Mouse (Mus musculus): ENCODE measurements around the gene Klhl6. TPM values are rescaled to one million over a fixed set of nuclear protein-coding genes. Genes with fewer than 3 reads are reported as not detected.

Klhl6 gene
- total and polyA plus RNA-seq, 2 experiments from 2014 or later = 3.0 to 3.2 TPM

GRCm38 (mm10) chr16:19972736-19973350 lies 10.0 kb downstream of the Klhl6 start:
- H3K36me3 ChIP-seq (ENCODE audit: insufficient read depth) = no peaks in the 10 kb centered on the region
- H3K9ac ChIP-seq = no peak overlapping the region
- H3K4me3 ChIP-seq (ENCODE audit: low read depth, low read length) = no peak overlapping the region
- no peak overlapping the region for H3K27ac ChIP-seq (ENCODE audit: low read depth, low read length)
- H3K27me3 ChIP-seq (ENCODE audit: insufficient read depth, low read length) = no peaks in the 10 kb centered on the region
- no peak for TF ChIP-seq CTCF (IDR thresholded peaks at IDR 0.05; ENCODE audit: low read depth)
- H3K4me2 ChIP-seq (ENCODE audit: low read depth) = no peak overlapping the region
- ATAC-seq (no peak), DNase-seq (no peak)
- H3K4me1 ChIP-seq (ENCODE audit: insufficient read depth) = no peaks in the 10 kb centered on the region
- no peaks in the 10 kb centered on the region for H3K9me3 ChIP-seq (ENCODE audit: low read length)

GRCm38 (mm10) chr16:19969506-19969905 lies 13.3 kb downstream of the Klhl6 start:
- no peaks in the 10 kb centered on the region for H3K36me3 ChIP-seq (ENCODE audit: insufficient read depth)
- H3K4me2 ChIP-seq (ENCODE audit: low read depth) = no peak overlapping the region
- TF ChIP-seq CTCF (IDR thresholded peaks at IDR 0.05; ENCODE audit: low read depth) = no peak
- no peaks in the 10 kb centered on the region for H3K4me1 ChIP-seq (ENCODE audit: insufficient read depth)
- no peak overlapping the region for H3K4me3 ChIP-seq (ENCODE audit: low read depth, low read length)
- 87% methylated on average over 5 of the region's 5 CpGs for WGBS
- no peaks in the 10 kb centered on the region for H3K27me3 ChIP-seq (ENCODE audit: insufficient read depth, low read length)
- ATAC-seq = no peak
- no peaks in the 10 kb centered on the region for H3K9me3 ChIP-seq (ENCODE audit: low read length)
- no peak overlapping the region for H3K27ac ChIP-seq (ENCODE audit: low read depth, low read length)
- DNase-seq = no peak
- no peak overlapping the region for H3K9ac ChIP-seq

- Histone ChIP-seq H3K4me1 (ENCODE audit: insufficient read depth) (no peaks in the 10 kb centered on the region), H3K36me3 (ENCODE audit: insufficient read depth) (no peaks in the 10 kb centered on the region), H3K27ac (ENCODE audit: low read depth, low read length) (no peak overlapping the region), H3K27me3 (ENCODE audit: insufficient read depth, low read length) (no peaks in the 10 kb centered on the region), H3K4me2 (ENCODE audit: low read depth) (no peak overlapping the region), H3K9me3 (ENCODE audit: low read length) (no peaks in the 10 kb centered on the region), H3K4me3 (ENCODE audit: low read depth, low read length) (no peak overlapping the region), H3K9ac (no peak overlapping the region)
- 91% methylated on average over 4 of the region's 4 CpGs for WGBS
- DNase-seq (no peak), ATAC-seq (no peak)
- TF ChIP-seq CTCF (IDR thresholded peaks at IDR 0.05; ENCODE audit: low read depth) = no peak
Measured at GRCm38 (mm10) chr16:19968666-19969065, 14.2 kb downstream of the Klhl6 start.

GRCm38 (mm10) chr16:19967897-19968392 lies 14.9 kb downstream of the Klhl6 start:
- H3K9me3 ChIP-seq (ENCODE audit: low read length) = no peaks in the 10 kb centered on the region
- H3K36me3 ChIP-seq (ENCODE audit: insufficient read depth) = no peaks in the 10 kb centered on the region
- 93% methylated on average over 1 of the region's 1 CpGs for WGBS
- H3K4me2 ChIP-seq (ENCODE audit: low read depth) = no peak overlapping the region
- no peak overlapping the region for H3K9ac ChIP-seq
- TF ChIP-seq CTCF (IDR thresholded peaks at IDR 0.05; ENCODE audit: low read depth) = no peak
- H3K27ac ChIP-seq (ENCODE audit: low read depth, low read length) = no peak overlapping the region
- DNase-seq = no peak
- H3K27me3 ChIP-seq (ENCODE audit: insufficient read depth, low read length) = no peaks in the 10 kb centered on the region
- H3K4me3 ChIP-seq (ENCODE audit: low read depth, low read length) = no peak overlapping the region
- ATAC-seq = no peak
- no peaks in the 10 kb centered on the region for H3K4me1 ChIP-seq (ENCODE audit: insufficient read depth)

GRCm38 (mm10) chr16:19966976-19967375 lies 15.9 kb downstream of the Klhl6 start:
- no peak for DNase-seq
- no peaks in the 10 kb centered on the region for H3K9me3 ChIP-seq (ENCODE audit: low read length)
- no peak for ATAC-seq
- no peaks in the 10 kb centered on the region for H3K27me3 ChIP-seq (ENCODE audit: insufficient read depth, low read length)
- no peak for TF ChIP-seq CTCF (IDR thresholded peaks at IDR 0.05; ENCODE audit: low read depth)
- no peaks in the 10 kb centered on the region for H3K4me1 ChIP-seq (ENCODE audit: insufficient read depth)
- no peak overlapping the region for H3K4me3 ChIP-seq (ENCODE audit: low read depth, low read length)
- H3K4me2 ChIP-seq (ENCODE audit: low read depth) = no peak overlapping the region
- no peak overlapping the region for H3K9ac ChIP-seq
- no peaks in the 10 kb centered on the region for H3K36me3 ChIP-seq (ENCODE audit: insufficient read depth)
- no peak overlapping the region for H3K27ac ChIP-seq (ENCODE audit: low read depth, low read length)

- Histone ChIP-seq H3K36me3 (ENCODE audit: insufficient read depth) (no peaks in the 10 kb centered on the region), H3K4me2 (ENCODE audit: low read depth) (no peak overlapping the region), H3K4me1 (ENCODE audit: insufficient read depth) (no peaks in the 10 kb centered on the region), H3K27me3 (ENCODE audit: insufficient read depth, low read length) (no peaks in the 10 kb centered on the region), H3K9ac (no peak overlapping the region), H3K9me3 (ENCODE audit: low read length) (no peaks in the 10 kb centered on the region), H3K4me3 (ENCODE audit: low read depth, low read length) (no peak overlapping the region), H3K27ac (ENCODE audit: low read depth, low read length) (no peak overlapping the region)
- TF ChIP-seq CTCF (IDR thresholded peaks at IDR 0.05; ENCODE audit: low read depth) = no peak
- 83% methylated on average over 1 of the region's 1 CpGs for WGBS
- ATAC-seq = no peak
- no peak for DNase-seq
Measured at GRCm38 (mm10) chr16:19966437-19966836, 16.4 kb downstream of the Klhl6 start.

GRCm38 (mm10) chr16:19962951-19963350 lies 19.9 kb downstream of the Klhl6 start:
- ATAC-seq (no peak), DNase-seq (no peak)
- Histone ChIP-seq H3K4me1 (ENCODE audit: insufficient read depth) (no peaks in the 10 kb centered on the region), H3K4me3 (ENCODE audit: low read depth, low read length) (no peak overlapping the region), H3K27ac (ENCODE audit: low read depth, low read length) (no peak overlapping the region), H3K36me3 (ENCODE audit: insufficient read depth) (no peaks in the 10 kb centered on the region), H3K27me3 (ENCODE audit: insufficient read depth, low read length) (no peaks in the 10 kb centered on the region), H3K9ac (no peak overlapping the region), H3K9me3 (ENCODE audit: low read length) (no peaks in the 10 kb centered on the region), H3K4me2 (ENCODE audit: low read depth) (no peak overlapping the region)
- 87% methylated on average over 3 of the region's 3 CpGs for WGBS
- TF ChIP-seq CTCF (IDR thresholded peaks at IDR 0.05; ENCODE audit: low read depth) = no peak

Data from forebrain, postnatal 0 days (tissue).